Mouse (Mus musculus) left cerebral cortex, adult 2 months (tissue): Measurements from ENCODE around the gene 4932438H23Rik. TPM values are rescaled to one million over a fixed set of nuclear protein-coding genes. Genes with fewer than 3 reads are reported as not detected.
"Not testable (repeated sequence)": the region's sequence is repeated elsewhere in the genome, so short reads cannot be mapped to it uniquely, and the experiment has no call there.

Experiments
- DNase-seq, 2 experiments: peaks; one replicate each; pipeline ENCODE4 v3.0.0; 2021 to 2022; ENCODE audit warnings: low spot score in 2 of 2, mixed read lengths in 1 of 2; ENCODE audit errors: extremely low spot score in 1 of 2
- H3K27ac ChIP-seq: fragments of 200-600 bp; 2 replicates; pipeline ENCODE4 v1.8.1; 2022
- H3K4me3 ChIP-seq: fragments of 200-600 bp; 2 replicates; pipeline ENCODE4 v1.8.1; 2022
- CTCF ChIP-seq: fragments of 200-600 bp; IDR thresholded peaks from 2 replicates; pipeline ENCODE4 v1.8.1; 2022; ENCODE audit warnings: antibody characterized with exemption, mild to moderate bottlenecking, moderate library complexity
- intact Hi-C: fragments of 180-260 bp; cut with DNase I; formaldehyde crosslinking; loops from one replicate; pipeline ENCODE4 v1.15.1; 2025
- total RNA-seq, 2 experiments: library from RNA; stranded (reverse); gene quantifications; 2 replicates each; pipeline ENCODE4 v1.2.3; 2021

The 4932438H23Rik gene
- total RNA-seq, 2 experiments from 2014 or later: 0.72 to 0.91 TPM

DNA sequence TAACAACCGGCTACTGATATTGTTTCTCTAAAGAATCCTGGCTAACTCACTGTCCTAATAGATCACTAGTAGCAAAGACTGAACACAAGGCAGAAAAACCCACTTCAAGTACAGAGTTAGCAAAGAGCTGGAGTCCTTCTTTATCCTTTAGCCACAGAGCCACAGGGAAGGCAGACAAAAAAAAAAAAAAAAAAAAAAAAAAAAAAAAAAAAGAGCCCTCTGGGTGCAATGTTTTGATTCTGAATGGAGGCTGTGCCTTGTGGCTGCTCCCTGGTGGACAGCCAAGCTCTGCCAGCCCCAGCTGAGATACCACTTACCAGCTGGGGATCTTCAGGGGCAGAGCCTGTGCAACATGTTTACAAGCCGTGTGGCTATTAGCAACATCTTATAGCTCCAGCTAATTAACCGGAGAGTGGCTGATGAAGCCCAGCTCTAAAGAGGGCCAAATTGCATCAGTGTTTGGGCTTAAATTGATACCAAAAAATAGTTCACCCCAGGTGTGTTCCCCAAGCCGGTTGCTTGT lies 2.1 kb upstream of the 4932438H23Rik start:
- TF ChIP-seq CTCF: no peak
- H3K4me3 ChIP-seq: no peak overlapping the region
- no peak overlapping the region for H3K27ac ChIP-seq
- intact Hi-C loops: no loop called here
- no peak for DNase-seq

DNA sequence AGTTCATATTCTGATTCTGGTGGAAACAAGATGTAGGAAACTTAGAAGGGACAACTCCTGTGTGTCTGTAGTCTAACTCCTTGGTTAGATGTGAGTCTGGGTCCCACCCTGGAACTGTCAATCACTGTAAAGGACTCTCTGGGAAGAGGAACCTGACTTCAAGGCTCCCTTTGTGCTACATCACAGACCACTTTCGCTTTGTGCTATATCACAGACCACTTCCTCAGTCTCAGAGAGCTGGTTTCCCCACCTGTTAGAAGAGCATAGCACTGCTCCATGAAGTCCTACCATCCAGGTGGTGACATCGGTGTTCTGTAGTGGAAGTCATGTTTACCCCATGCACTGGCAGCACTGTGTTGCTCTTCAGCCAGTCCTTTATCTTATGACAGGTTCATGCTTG lies 1.1 kb upstream of the 4932438H23Rik start:
- no peak overlapping the region for H3K4me3 ChIP-seq
- no peak for DNase-seq
- intact Hi-C loops: no loop called here
- TF ChIP-seq CTCF: no peak
- H3K27ac ChIP-seq: no peak overlapping the region

DNA sequence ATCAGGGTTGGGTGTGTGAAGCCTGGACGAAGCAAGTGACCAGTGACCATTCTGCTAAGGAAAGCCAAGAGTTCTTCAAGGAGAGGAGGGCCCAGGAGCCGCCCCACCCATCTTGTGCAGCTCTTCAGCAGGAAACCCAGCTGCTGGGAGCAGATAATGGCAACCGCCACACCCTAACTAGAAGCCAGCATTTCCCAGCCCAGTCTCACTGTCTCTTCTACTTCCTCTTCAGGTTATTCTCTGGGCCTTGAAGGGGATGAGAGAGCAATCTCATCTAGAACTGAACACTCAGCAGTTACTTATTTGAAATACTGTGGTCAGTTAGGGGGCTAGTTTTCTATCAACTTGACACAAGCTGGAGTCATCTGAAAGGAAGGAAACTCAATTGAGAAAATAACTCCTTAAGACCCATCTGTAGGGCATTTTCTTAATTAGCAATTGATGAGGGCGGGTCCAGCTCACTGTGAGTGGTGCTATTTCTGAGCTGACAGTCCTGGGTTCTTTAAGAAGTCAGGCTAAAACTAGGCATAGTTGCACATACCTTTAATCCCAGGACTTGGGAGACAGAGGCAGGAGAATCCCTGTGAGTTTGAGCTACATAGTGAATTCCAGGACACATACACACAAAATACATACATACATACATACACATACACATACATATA lies 8.1 kb downstream of the 4932438H23Rik start:
- Histone ChIP-seq H3K4me3 (no peak overlapping the region), H3K27ac (no peak overlapping the region)
- no peak for TF ChIP-seq CTCF
- intact Hi-C loops: loop anchor here (10.0 kb wide), 1 partner anchor 228 kb away; no protein-coding TSS in a partner anchor
- DNase-seq: no peak

DNA sequence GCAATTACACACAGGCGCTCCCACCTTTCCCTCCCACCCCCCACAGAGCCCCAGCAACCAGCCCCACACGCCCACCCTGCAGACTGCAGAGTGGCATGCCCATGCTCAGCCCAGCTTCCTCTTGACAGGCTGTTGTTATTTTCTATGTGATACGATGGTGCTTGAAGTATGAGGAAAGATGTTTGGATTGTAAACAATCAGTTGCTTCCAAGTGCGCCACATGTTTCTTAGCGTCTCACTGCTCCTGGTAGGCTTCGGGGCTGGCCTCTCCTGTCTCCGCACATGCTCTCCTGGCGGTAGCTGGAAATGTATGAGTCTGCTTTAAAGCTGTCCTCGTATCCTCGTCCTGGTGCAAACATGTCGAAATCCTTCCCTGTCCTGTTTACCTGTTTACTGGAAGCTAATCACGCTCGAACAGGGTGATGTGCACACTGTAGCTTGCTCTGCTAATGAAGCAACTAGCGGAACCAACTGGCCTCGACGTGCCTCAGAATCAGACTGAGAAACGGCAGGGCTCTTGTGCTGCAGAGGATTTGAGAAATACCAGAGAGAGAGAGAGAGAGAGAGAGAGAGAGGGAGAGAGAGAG lies 9.6 kb downstream of the 4932438H23Rik start:
- no peak overlapping the region for H3K27ac ChIP-seq
- no peak for DNase-seq
- TF ChIP-seq CTCF: no peak
- intact Hi-C loops: loop anchor here (10.0 kb wide), 1 partner anchor 229 kb away; no protein-coding TSS in a partner anchor
- no peak overlapping the region for H3K4me3 ChIP-seq

DNA sequence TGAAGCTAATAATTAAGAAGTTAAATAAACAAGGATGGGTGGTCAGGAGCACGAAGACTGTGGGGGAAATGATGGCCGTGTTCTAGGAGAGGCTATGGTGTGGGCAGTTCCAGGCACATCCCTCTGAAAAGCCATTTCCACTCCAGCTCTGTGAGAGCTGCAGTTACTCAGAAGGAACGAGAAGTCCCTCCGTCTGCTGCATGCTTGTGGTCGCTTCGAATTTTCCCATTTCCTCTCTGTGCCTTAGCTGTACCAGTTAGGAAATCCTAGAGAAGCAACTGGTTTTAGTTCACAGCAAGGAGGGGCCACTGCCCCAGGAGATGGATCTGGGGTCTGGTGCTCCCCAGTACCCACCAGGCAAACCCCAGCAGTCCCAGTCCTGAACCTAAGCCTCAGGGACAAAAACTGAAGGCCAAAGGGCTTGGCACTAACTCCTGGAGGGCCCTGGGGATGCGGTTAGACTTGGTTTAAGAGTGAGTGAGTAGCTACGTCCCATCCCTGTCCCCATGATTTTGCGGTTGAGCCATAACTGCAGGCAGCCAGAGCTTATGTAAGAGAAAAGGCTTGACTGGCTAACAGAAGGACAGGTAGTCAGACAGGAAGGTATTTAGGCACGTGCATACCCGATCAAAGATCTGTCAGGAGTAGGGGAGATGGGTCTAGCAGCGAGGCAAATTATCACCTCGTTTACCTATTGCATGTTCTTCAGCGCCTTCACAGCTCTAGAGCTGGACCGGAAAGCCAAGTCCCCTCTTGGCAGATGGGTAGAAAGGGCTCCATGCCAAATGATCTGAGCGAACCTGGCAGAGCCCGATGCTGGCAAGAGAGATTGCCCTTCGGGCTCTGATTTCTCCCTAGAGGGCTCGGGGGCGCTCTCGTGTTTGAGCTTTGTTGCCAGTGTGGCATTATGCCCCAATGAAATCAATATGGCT lies 10.3 kb downstream of the 4932438H23Rik start:
- DNase-seq: no peak
- Histone ChIP-seq H3K4me3 (no peak overlapping the region), H3K27ac (no peak overlapping the region)
- intact Hi-C loops: loop anchor here (10.0 kb wide), 1 partner anchor 230 kb away; no protein-coding TSS in a partner anchor
- no peak for TF ChIP-seq CTCF

DNA sequence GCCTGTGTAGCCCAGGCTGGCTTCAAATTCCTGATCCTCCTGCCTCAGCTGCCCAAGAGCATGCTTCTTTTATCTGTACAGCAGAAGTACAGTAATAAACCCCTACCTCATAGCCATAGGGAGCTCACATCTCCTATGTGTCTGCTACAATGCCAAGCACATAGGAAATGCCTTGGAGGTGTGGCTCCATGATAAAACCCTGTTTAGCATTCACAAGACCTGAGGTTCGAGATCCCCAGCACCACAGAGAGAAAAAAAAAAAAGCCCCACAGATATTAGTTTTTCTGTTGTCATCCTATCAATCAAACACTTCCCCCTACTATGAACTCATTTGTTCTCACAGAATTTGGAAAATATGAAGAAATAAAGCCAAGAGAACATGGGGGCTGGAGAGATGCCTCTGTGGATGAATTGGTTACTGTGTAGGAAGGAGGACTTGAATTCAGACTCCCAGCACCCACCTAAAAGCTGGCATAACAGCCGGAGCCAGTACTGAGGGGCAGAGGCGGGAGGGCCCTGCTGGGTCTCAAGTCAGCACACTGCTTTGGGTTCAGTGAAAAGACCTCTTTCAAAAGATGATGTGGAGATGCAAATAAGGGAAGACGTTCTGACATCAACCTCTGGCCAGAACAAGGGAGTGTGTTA lies 11.8 kb downstream of the 4932438H23Rik start:
- no peak overlapping the region for H3K4me3 ChIP-seq
- intact Hi-C loops: loop anchor here (10.0 kb wide), 1 partner anchor 232 kb away; no protein-coding TSS in a partner anchor
- no peak overlapping the region for H3K27ac ChIP-seq
- DNase-seq: no peak
- no peak for TF ChIP-seq CTCF

DNA sequence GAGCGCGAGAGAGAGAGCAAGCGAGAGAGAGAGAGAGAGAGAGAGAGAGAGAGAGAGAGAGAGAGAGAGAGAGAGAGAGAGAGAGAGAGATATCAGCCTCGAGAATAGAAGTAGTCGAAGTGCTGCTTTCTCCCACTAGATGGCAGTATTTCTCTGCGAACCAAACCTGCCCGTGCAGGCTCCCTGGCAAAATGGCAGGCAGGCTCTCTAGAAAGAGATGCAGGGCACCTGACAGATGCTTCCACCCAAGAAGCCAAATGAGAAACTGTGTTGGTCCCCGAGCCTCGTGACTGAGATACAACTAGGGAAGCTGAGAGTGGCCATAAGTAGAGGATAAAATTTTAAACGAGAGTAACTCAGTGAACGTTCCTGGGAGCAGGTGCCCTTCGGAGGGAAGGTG lies 13.4 kb downstream of the 4932438H23Rik start:
- DNase-seq: peak; percentile 65 to 71
- intact Hi-C loops: loop anchor here (1.0 to 10.0 kb wide), 2 partner anchors 233 to 271 kb away; no protein-coding TSS in a partner anchor
- Histone ChIP-seq H3K4me3 (no peak overlapping the region), H3K27ac (no peak overlapping the region)
- TF ChIP-seq CTCF: peak; percentile 70

DNA sequence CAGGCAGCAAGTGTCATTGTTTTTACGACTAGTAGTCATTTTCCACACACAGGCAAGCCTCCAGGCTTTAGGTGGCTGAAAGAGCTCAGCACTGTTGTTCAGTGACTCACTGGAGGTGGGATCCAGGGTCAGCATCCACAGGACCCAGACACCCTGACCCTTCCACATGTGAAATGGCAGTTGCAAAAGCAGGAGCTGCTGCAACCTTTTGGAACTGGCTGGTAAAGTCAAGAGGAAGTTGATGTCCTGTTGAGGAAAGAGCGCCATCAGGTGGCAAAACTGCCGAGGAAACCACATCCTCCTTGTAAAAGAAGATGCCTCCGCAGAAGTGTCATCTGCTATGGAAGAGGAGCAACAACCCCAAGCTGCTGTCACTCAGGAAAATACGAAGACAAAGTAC lies 18.7 kb downstream of the 4932438H23Rik start:
- peak; percentile 18; the same call in 1 of the 2 replicates for TF ChIP-seq CTCF
- intact Hi-C loops: no loop called here
- no peak overlapping the region for H3K4me3 ChIP-seq
- DNase-seq: no peak
- H3K27ac ChIP-seq: no peak overlapping the region

DNA sequence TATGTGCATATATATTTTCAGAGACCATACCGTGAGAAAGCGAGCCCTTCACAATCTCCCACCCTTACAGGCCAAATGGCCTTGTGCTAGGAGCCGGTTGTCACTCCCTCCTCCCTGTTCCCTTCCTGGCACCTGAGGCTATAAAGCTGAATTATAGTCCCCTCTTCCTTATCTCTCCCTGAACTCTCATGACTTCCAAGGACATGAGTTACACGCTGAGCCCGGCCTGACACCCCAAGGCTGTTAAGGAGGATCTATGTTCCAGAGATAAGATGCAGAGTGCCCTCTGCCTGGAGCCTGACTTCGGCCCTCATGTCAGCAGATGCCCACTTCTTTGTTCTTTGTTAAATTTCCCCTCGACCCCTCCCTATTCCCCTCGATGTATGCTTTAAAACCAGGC lies 19.5 kb downstream of the 4932438H23Rik start:
- H3K4me3 ChIP-seq, DNase-seq, H3K27ac ChIP-seq, intact Hi-C loops: not testable (repeated sequence)

DNA sequence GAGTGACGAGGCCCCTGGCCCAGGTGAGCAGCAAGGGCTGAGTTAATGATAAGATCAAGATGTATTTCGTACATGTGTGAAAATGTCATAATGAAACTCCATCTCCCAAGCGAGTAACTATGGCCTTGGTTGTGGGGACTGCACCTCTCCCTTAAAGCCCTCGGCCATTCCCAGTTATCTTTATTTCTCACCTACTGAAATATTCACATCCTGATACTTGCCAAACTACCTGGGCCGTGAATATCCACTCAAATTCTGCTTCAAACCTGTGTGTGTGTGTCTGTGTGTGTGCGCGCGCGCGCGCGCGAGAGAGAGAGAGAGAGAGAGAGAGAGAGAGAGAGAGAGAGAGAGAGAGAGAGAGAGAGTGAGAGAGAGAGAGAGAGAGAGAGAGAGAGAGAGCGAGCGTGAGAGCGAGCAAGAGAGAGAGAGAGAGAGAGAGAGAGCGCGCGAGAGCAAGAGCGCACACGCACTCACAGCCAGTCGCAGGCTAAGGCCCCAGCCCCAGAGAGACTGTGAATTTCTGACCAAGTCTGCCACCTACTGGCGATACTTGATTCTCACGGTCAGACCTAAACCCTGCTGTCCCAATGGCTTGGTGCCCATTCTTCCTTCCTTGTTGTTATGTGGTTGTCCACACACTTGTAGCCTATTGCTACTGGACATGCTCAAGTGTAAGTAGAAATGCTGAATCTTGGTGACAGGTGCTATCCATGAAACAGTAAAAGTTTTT lies 21.6 kb downstream of the 4932438H23Rik start:
- Histone ChIP-seq H3K4me3 (no peak overlapping the region), H3K27ac (no peak overlapping the region)
- TF ChIP-seq CTCF: peak; percentile 79
- peak; percentile 86 to 88 for DNase-seq
- intact Hi-C loops: loop anchor here (1.0 to 5.0 kb wide), 2 partner anchors 29 to 121 kb away; partner anchors contain the start of gene Paxbp1

DNA sequence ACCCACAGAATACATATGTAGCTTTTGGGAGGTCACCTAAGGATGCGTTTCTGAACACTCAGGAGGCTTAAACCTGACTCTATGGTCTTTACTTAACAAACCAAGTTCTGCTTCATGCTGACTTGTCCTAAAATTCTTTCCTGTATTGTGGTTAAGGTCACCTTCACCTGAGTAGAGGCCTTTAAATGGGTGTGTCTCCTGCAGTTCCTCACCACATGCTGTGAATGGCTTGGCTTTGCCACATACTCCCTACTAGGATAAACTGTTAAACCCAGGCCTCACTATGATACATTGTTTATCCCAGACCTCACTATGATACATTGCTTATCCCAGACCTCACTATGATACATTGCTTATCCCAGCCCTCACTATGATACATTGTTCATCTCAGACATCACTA lies 22.7 kb downstream of the 4932438H23Rik start:
- no peak overlapping the region for H3K27ac ChIP-seq
- no peak for DNase-seq
- no peak overlapping the region for H3K4me3 ChIP-seq
- no peak for TF ChIP-seq CTCF
- intact Hi-C loops: loop anchor here (5.0 kb wide), 1 partner anchor 120 kb away; no protein-coding TSS in a partner anchor
